Mouse (Mus musculus) forebrain, embryonic 14.5 days (tissue): Measurements from ENCODE around the gene Trp73. TPM values are rescaled to one million over a fixed set of nuclear protein-coding genes. Genes with fewer than 3 reads are reported as not detected.

Source experiments
- ATAC-seq: fragments of 200-750 bp; cut with Nextera tagmentation; 2 replicates; pipeline ENCODE4 v1.8.0; 2017; ENCODE audit warnings: mild to moderate bottlenecking, moderate library complexity
- DNase-seq: peaks from one replicate; pipeline ENCODE4 v3.0.0-alpha.2; 2015; ENCODE audit warnings: low spot score
- H3K27ac ChIP-seq: fragments of 300-500 bp; sonication (generic); 2 replicates; pipeline ENCODE4 v1.5.1; 2014; ENCODE audit warnings: low read depth, mild to moderate bottlenecking, control low read depth, low read length, moderate library complexity
- H3K27me3 ChIP-seq: fragments of 300-500 bp; sonication (generic); replicated peaks from 2 replicates; pipeline ENCODE4 v1.6.1; 2014; ENCODE audit warnings: low read length, control low read depth, mixed read lengths; ENCODE audit not compliant: control insufficient read depth, insufficient read depth
- H3K36me3 ChIP-seq: fragments of 300-500 bp; sonication (generic); 2 replicates; pipeline ENCODE4 v1.6.1; 2014; ENCODE audit warnings: low read length, control low read depth; ENCODE audit not compliant: control insufficient read depth, insufficient read depth
- H3K4me1 ChIP-seq: fragments of 300-500 bp; sonication (generic); 2 replicates; pipeline ENCODE4 v1.6.1; 2014; ENCODE audit warnings: antibody characterized with exemption, low read length, control low read depth; ENCODE audit not compliant: control insufficient read depth, insufficient read depth
- H3K4me2 ChIP-seq: fragments of 300-500 bp; sonication (generic); 2 replicates; pipeline ENCODE4 v1.6.1; 2014; ENCODE audit warnings: mild to moderate bottlenecking, control low read depth, low read length
- H3K4me3 ChIP-seq: fragments of 300-500 bp; sonication (generic); 2 replicates; pipeline ENCODE4 v1.5.1; 2014; ENCODE audit warnings: low read depth, low read length, control low read depth
- H3K9ac ChIP-seq: fragments of 300-500 bp; sonication (generic); 2 replicates; pipeline ENCODE4 v1.6.1; 2014; ENCODE audit warnings: mild to moderate bottlenecking, low read length, control low read depth, moderate library complexity
- H3K9me3 ChIP-seq: fragments of 300-500 bp; sonication (generic); replicated peaks from 2 replicates; pipeline ENCODE4 v1.6.1; 2016; ENCODE audit warnings: low read length, control low read depth, mixed read lengths; ENCODE audit not compliant: control insufficient read depth
- WGBS: fragments of 180-500 bp; shearing (Covaris S2); extraction: QIAGEN DNeasy Blood & Tissue Kit; methylation state at CpG from one replicate; pipeline ENCODE4 v1.1.7; 2014; 5-methylcytosine and 5-hydroxymethylcytosine counted together
- polyA plus RNA-seq: library from polyadenylated mRNA; unstranded; fragments of >200 nt; fragmentation: Nextera tagmentation; extraction: Ambion mirVana; gene quantifications from 2 replicates; pipeline ENCODE4 v1.2.1, GENCODE M21; 2014

Gene Trp73
- polyA plus RNA-seq, 1 experiment from 2014 or later, result 4.6 TPM

DNA sequence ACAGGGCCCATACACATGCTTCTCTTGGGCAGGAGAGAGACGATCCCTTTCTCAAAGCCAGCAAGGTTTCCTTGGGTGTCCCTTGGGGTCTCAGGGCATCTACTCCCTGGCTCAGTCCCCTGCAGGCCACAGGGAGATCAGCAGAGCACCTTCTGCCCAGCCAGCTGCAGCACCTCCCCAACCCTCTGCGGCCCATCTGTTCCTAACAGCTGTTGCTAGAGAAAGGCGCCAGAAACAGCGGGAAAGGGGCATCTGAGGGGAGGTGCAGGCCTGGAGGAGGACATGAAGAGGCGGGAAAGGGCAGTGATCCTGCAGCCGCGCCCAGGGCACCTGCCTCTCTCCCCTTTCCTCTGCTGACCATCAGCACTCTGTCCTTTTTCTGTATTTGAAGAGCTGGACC, 40.6 kb downstream of the Trp73 start:
- Histone ChIP-seq H3K4me1 (no peaks in the 10 kb centered on the region), H3K4me3 (no peak overlapping the region), H3K36me3 (no peaks in the 10 kb centered on the region), H3K27me3 (no peaks in the 10 kb centered on the region), H3K9me3 (no peaks in the 10 kb centered on the region), H3K4me2 (no peak overlapping the region), H3K9ac (no peak overlapping the region), H3K27ac (no peak overlapping the region)
- ATAC-seq (no peak), DNase-seq (no peak)
- 65% methylated on average over 7 of the region's 7 CpGs for WGBS

GRCm38 (mm10) chr4:154096111-154096510, 43.9 kb downstream of the Trp73 start:
- WGBS, result 27% methylated on average over 6 of the region's 6 CpGs
- H3K27me3 ChIP-seq, result no peaks in the 10 kb centered on the region
- no peak for DNase-seq
- H3K4me3 ChIP-seq, result no peak overlapping the region
- H3K9ac ChIP-seq, result no peak overlapping the region
- H3K9me3 ChIP-seq, result no peaks in the 10 kb centered on the region
- H3K27ac ChIP-seq, result no peak overlapping the region
- no peak overlapping the region for H3K4me2 ChIP-seq
- H3K4me1 ChIP-seq, result no peaks in the 10 kb centered on the region
- no peak for ATAC-seq
- no peaks in the 10 kb centered on the region for H3K36me3 ChIP-seq

GRCm38 (mm10) chr4:154093210-154093609, 46.8 kb downstream of the Trp73 start:
- Histone ChIP-seq H3K36me3 (no peaks in the 10 kb centered on the region), H3K4me1 (no peaks in the 10 kb centered on the region), H3K27ac (no peak overlapping the region), H3K27me3 (no peaks in the 10 kb centered on the region), H3K9me3 (no peaks in the 10 kb centered on the region), H3K9ac (no peak overlapping the region), H3K4me2 (no peak overlapping the region), H3K4me3 (no peak overlapping the region)
- no peak for DNase-seq
- WGBS, result 25% methylated on average over 9 of the region's 9 CpGs
- ATAC-seq, result no peak

- Histone ChIP-seq H3K9me3 (no peaks in the 10 kb centered on the region), H3K9ac (no peak overlapping the region), H3K27me3 (no peaks in the 10 kb centered on the region), H3K4me3 (no peak overlapping the region), H3K36me3 (no peaks in the 10 kb centered on the region), H3K27ac (no peak overlapping the region), H3K4me1 (no peaks in the 10 kb centered on the region), H3K4me2 (no peak overlapping the region)
- no peak for DNase-seq
- 64% methylated on average over 8 of the region's 8 CpGs for WGBS
- ATAC-seq, result no peak
These were observed 48.7 kb downstream of the Trp73 start for GRCm38 (mm10) chr4:154091356-154091755.

- no peaks in the 10 kb centered on the region for H3K27me3 ChIP-seq
- WGBS, result 48% methylated on average over 5 of the region's 5 CpGs
- H3K36me3 ChIP-seq, result no peaks in the 10 kb centered on the region
- DNase-seq (no peak), ATAC-seq (no peak)
- no peak overlapping the region for H3K4me2 ChIP-seq
- no peak overlapping the region for H3K9ac ChIP-seq
- H3K9me3 ChIP-seq, result no peaks in the 10 kb centered on the region
- no peak overlapping the region for H3K27ac ChIP-seq
- no peaks in the 10 kb centered on the region for H3K4me1 ChIP-seq
- no peak overlapping the region for H3K4me3 ChIP-seq
These were observed 50.8 kb downstream of the Trp73 start for GRCm38 (mm10) chr4:154089205-154089604.

GRCm38 (mm10) chr4:154086436-154086835, 53.6 kb downstream of the Trp73 start:
- H3K9me3 ChIP-seq, result no peaks in the 10 kb centered on the region
- ATAC-seq, result no peak
- WGBS, result 93% methylated on average over 8 of the region's 8 CpGs

GRCm38 (mm10) chr4:154085856-154086255, 54.2 kb downstream of the Trp73 start:
- Histone ChIP-seq H3K4me3 (no peak overlapping the region), H3K27ac (no peak overlapping the region), H3K4me1 (no peaks in the 10 kb centered on the region), H3K36me3 (no peaks in the 10 kb centered on the region), H3K9me3 (no peaks in the 10 kb centered on the region), H3K4me2 (no peak overlapping the region), H3K27me3 (peaks cover 17% of the 10 kb centered on the region), H3K9ac (no peak overlapping the region)
- DNase-seq (no peak), ATAC-seq (no peak)
- WGBS, result 52% methylated on average over 3 of the region's 3 CpGs

More at GRCm38 (mm10) chr4:154086436-154086835, 53.6 kb downstream of the Trp73 start:
- Histone ChIP-seq H3K9ac (no peak overlapping the region), H3K4me3 (no peak overlapping the region), H3K4me2 (no peak overlapping the region), H3K27me3 (peaks cover 11% of the 10 kb centered on the region), H3K36me3 (no peaks in the 10 kb centered on the region), H3K4me1 (no peaks in the 10 kb centered on the region), H3K27ac (no peak overlapping the region)
- DNase-seq, result no peak

DNA sequence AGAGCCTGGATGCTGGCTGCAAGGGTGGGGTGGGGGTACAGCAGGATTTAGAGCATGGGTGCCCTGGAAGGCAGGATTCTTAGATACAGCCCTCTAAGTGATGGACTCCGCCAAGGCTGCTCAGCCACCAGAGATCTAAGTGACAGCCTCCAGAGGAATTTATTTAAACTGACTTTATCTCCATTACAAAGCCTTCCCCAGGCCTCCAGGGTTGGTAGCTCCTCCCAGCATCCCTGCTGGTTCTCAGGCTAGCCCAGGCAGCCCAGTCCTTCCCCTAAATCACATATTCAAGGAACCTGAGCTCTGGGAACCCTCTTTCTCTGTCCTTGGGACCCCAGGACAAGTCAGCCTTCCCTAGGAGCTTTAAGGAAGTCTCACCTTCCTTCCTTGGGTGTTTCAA, 58.0 kb downstream of the Trp73 start:
- H3K27ac ChIP-seq, result no peak overlapping the region
- no peak overlapping the region for H3K4me2 ChIP-seq
- H3K9me3 ChIP-seq, result no peaks in the 10 kb centered on the region
- no peak for ATAC-seq
- H3K27me3 ChIP-seq, result peaks cover 28% of the 10 kb centered on the region
- no peaks in the 10 kb centered on the region for H3K36me3 ChIP-seq
- H3K9ac ChIP-seq, result no peak overlapping the region
- WGBS, result 14% methylated on average over 1 of the region's 1 CpGs
- H3K4me1 ChIP-seq, result no peaks in the 10 kb centered on the region
- H3K4me3 ChIP-seq, result no peak overlapping the region
- no peak for DNase-seq

DNA sequence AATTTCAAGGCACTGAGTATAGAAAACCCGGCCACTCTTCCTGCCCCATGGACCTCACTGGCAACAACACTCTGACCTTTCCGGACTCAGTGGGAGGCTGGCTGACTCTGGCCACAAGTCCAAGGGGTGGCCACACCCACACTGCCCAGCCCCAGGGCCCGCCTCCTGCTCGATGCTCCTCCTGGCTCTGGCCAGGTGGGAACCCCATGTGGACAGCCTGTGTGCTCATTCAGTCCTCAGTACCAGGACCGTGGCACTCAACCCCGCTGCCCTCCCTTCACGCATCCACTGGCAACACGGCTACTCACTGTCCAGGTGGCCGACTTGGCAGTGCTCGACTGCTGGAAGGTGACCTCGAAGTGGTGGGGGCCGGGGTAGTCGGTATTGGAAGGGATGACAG, 59.0 kb downstream of the Trp73 start:
- Histone ChIP-seq H3K4me1 (no peaks in the 10 kb centered on the region), H3K9me3 (no peaks in the 10 kb centered on the region), H3K36me3 (no peaks in the 10 kb centered on the region), H3K4me2 (no peak overlapping the region), H3K9ac (no peak overlapping the region), H3K27me3 (peaks cover 28% of the 10 kb centered on the region), H3K4me3 (no peak overlapping the region), H3K27ac (no peak overlapping the region)
- ATAC-seq, result no peak
- no peak for DNase-seq
- 3% methylated on average over 13 of the region's 13 CpGs for WGBS
